Mouse (Mus musculus) left cerebral cortex, postnatal 36 days (tissue): ENCODE measurements around the gene Lpp. TPM values are rescaled to one million over a fixed set of nuclear protein-coding genes. Genes with fewer than 3 reads are reported as not detected.

Source experiments
- DNase-seq, 2 experiments: peaks; one replicate each; pipeline ENCODE4 v3.0.0; 2021 to 2022; ENCODE audit warnings: low spot score in 2 of 2, mixed read lengths in 1 of 2
- intact Hi-C: fragments of 180-260 bp; cut with DNase I; formaldehyde crosslinking; loops from one replicate; pipeline ENCODE4 v1.15.1; 2025
- total RNA-seq, 2 experiments: library from RNA; stranded (reverse); gene quantifications; 2 replicates each; pipeline ENCODE4 v1.2.3; 2021

Gene Lpp
- total RNA-seq, 2 experiments from 2014 or later = 4.4 to 7.8 TPM

DNA sequence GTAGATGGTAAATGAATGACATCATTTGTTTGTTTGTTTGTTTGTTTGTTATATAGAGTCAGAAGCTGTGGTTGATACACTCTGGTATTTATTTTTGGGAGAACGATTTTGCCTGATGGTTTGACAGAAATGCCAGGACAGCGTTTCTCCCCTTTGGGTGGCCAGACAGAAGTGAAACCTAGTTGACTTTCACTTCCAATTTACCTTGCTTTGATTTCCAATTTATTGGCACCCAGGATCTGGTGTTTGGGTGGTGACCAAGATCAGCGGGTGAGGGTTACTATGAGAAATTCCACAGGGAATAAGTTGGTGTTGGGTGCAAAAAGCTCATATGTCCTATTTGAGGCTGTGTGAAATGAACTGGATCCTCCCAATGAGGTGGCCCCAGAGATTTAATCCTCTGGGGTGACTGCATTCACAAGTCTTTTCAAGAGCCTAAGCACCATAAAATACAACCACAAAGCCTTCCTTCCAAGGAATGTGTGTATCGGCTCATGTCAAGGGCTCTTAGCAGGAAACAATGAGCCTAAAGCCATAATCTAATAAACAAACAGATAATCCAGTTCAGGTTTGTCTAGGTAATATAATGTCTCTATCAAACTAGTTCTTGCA lies 249.8 kb downstream of the Lpp start:
- intact Hi-C loops = no loop called here

DNA sequence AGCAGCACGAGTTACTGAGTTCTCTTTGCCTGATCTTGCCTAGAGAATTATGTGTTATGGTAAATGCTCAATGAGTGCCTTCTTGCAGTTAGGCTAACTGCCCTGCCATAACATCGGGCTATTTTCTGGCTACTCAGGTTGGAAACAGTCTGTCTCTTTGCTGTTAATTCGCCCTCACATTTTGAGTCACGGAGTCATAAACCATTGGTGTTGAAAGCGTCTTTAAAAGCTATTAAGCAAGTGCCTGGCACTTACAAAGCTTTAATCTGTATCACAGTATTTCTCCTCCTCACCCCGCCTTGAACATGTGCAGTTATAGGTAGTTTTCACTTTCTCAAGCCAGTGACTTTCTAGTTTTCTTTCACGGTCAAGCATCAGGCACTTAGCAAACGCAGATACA lies 250.8 kb downstream of the Lpp start:
- no peak for DNase-seq
- intact Hi-C loops = no loop called here

More for the DNA sequence above, 249.8 kb downstream of the Lpp start:
- no peak for DNase-seq

DNA sequence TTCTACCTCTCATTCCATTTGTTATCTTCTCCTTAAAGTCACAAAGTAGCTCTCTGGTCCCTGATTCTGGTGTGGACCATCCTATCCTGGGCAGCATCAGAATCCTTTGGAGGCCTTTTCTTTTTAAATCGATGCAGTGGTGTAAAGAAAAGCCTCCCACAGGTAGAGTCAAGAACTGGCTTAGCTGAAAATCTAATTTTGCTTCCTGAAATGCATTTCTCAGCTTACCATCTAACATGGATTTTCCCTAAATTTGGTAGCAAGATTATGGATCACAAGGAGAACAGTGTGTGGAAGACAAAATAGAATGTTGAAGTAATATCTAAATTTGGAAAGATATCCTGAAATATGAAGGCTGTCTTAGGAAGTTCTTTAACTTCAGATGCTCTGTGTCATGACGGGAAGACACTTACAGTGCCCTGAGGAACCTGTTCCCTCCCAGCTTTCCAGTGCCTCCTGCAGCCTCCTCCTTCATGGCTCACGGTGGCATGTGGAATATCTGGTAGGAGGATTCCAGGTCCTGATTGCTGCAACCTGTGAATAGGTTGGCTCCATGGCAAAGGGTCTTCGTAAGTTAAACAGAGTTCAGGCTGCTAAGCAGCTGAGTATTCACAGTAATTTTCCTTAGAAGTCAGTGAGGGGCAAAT lies 251.6 kb downstream of the Lpp start:
- no peak for DNase-seq
- intact Hi-C loops = no loop called here

DNA sequence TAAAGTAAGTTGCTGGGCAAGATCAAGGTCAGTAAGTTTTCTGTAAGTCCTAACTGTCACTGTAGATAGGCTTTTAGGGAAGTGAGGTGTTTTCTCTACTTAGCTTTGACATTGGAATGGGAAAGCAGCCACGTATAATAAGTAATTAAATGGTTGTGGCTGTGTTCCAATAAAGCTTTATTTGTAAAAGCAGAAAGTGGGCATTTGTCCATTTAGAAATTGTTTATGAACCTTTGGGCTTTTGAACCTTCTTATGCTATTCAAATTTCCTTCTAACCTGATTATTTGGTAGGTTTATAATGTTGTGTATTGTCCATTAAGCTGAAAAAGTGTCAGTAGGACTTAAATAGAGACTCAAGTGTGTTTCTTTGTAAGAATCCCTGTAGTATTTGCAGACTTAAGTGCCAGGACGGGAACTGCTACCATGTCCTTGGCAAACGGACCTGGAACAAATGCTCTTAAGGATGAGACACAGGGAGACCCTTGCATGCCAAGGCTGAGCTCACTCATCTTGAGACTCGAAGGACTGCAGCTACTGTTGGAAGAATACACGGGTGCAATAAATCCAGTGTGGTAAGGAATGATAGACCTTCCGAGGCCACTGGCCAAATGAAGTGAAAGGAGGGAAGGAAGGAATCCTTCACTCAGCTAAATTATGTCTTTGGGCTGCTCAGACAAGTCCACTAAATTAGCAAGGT lies 252.7 kb downstream of the Lpp start:
- no peak for DNase-seq
- intact Hi-C loops = no loop called here

DNA sequence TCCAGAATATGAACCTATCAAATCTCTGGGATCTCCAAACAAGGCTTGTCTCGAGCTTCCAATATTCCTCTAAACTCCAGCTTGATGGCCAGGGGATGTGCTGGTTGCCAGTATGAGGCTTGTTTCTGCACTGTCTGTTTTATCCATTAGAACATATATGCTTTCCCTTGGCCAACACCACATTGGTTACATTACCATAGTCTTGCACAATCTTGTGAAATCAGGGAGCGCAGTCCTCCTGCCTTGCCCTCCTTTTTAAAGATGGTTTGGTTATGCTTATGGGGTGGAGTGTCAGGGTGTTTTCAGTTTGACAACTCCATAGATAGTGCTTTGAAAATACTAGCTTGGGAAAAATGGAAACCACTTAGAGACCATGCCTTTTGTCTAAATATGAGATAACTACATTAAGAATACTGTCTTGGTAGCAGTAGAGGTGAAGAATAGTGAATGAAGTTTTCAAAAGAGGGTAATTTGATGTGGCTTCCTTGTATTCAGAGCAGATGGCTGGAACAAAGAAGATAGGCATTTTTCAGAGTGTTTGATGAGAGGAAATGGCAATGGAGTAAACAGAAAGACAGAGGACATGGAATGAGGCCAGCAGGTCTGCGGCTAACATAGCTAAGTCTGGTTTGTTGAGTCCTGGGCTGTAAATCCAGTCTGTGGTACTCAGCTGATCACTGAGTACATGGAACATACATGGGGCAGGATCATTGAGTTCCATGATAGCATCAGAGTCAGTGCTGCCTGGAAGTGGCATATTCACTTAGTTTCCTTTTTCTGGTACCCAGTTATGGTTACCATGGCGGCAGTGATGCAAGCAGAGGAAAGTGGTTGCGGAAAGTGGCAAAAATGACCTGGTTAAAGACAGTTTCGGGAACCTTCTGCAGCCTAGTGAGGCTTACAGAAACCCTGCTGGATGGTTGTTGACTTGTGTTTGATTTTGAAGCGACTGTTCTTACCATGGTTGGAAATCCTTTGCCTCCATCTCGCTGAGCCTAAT lies 258.6 kb downstream of the Lpp start:
- intact Hi-C loops = no loop called here
- DNase-seq = no peak

DNA sequence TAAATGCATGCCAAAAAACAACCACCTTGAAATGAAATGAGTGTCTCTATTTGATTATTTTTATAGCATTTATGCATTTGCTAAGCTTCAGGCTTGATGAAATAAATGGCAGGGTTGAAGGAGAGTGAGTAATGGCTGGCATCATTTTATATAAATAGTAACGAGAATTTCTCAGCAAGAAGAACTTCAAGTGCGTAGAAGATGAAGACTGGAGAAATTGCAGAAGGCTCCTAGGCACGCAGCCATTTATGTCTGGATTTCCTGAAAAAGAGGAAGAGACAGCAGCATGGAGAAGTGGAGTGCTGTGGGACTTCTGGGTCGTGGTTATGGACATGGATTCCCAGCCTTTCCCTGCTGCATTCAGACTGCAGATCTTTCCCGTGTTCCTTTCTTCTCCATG lies 259.7 kb downstream of the Lpp start:
- intact Hi-C loops = no loop called here
- DNase-seq = no peak

DNA sequence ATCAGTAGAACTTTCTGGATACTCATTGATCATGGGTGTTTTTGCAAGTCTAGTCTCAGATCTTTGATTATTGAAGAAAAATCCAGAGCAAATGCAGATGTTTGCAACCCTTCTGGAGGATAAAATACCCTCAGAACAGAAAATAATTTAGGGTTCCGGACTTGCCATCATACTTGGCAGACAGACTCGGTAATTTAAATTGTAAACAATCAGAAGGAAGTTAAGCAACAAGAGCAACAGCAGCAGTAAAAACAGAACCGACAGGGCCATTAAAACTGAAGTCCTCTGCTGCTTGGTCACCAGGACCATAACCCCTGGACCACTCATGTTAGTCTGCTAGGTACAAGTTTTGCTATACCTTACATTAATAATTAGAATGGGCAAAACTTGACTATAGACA lies 261.8 kb downstream of the Lpp start:
- intact Hi-C loops = no loop called here
- DNase-seq = no peak

DNA sequence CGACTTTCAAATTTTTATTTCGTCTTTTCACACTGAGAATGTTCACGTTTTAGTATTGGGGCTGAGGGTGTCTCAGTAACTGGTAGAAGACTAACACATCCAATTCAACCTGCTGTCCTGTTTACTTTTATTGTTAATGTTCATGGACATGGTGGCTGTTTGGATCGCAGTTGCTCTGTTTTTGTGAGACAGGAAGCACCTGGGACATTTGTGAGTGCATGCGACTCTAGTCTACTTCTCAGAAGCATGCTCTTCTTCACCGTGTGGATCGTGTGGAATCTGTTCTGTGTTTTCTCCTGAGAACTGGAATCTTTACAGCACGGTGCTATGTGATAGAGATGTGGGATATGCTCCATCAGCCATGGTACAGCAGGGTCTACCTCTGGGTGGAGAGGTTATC lies 262.7 kb downstream of the Lpp start:
- no peak for DNase-seq
- intact Hi-C loops = no loop called here

DNA sequence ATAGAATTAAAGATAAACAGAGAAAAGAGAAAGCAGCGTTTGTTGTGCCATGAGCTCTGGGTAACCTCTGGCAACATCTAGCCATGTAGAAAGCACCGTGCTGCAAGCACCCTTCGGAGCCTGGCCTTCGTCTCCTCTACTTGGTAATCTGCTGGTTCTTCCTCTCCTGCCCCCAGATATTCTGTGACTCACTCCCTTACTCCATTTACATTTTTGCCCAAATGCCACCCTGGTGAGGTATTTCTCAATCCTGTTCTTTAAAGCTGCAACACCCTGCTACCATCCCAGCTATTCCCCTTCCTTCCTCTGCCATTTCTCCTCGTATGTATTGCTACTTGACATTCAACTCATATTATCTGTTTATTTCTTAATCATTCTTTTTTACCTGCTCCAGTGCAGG lies 263.4 kb downstream of the Lpp start:
- no peak for DNase-seq
- intact Hi-C loops = no loop called here

DNA sequence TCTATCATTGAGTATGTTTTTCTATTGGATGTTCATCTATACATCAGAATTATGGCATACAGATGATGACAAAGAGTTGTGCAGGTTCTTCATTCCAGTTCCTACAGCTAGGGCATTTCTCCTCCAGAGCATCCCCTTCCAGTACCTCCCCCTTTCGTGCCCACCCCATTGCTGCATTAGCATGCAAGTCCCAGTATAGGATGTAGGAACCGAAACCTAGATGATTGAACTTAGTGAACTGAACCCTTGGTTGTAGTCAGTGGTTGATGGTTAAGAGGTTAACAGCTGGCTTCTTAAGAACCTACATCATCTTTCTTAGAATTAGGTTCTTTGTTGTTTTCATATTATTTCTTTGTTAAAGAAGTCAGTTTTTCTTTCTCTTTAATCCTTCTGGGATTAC lies 265.7 kb downstream of the Lpp start:
- no peak for DNase-seq
- intact Hi-C loops = no loop called here

DNA sequence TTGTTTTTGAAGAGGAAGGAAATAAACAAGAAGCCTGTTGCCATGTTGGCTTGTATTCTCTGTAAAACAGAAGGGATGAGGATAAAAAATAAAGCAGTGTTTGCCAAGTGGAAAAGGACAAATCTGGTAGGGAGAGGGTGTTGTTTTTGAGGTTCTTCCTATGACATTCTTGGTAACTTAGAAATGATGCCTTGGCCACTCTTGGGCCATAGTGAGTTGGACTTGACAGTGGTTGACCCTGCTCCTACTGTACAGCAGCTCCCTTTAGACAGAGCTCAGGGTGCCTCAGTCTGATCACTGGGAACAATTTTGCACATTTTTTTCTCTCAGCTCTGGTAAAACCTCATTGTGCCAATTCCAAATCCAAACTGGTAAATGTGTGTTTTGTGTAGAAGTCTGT lies 270.8 kb downstream of the Lpp start:
- no peak for DNase-seq
- intact Hi-C loops = no loop called here

DNA sequence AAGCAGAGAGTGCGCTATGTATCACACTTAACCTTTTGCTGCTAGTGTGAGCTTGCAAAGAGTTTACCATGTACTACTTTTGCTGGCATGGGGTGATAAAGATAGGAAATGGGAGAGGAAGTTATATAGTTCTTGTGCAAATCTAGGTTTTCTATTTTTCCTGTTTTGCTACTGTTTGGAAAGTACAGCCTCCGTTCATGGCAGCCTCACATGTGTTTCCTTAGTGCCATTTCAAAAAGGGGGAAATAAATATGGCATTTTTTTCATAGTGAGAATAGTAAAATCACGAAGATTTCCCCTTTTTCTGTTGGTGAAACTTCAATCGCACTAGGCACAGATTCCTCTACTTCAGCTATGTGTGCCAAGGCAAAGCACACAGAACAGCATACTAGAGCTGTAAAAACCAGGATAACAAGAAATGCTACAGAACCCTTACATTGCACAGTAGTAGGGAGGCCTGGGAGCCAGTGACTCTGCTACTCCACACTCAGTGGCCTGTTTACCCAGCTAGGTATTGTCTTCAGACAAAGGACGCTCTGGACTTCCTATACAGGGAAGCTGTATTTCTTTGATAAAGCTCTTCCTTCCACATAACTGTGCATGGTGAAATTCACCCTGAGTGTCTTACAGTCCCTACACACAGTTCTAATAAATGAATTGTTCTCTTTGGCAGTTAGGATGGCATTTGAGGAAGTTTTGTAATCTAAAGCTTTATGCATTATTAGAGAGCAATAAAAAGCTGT lies 276.6 kb downstream of the Lpp start:
- intact Hi-C loops = no loop called here
- no peak for DNase-seq

DNA sequence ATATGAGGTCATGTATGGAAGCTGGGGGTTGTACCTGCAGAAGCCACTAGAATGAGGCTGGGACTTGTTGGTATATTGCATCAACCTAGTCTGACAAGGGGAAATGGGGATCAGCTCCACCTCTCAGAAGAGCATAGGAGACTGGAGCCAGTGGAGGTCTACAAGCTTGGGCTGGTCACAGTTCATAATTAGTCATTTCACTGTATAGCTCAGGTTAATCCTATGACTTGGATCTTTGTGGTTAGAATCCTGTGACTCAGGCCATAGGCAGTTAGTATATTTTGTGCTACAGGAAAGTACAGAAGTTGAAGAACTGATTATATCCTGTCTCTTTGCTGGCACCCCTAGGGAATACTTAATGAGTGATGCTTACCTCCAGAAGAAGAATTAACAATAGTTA lies 285.6 kb downstream of the Lpp start:
- intact Hi-C loops = no loop called here

DNA sequence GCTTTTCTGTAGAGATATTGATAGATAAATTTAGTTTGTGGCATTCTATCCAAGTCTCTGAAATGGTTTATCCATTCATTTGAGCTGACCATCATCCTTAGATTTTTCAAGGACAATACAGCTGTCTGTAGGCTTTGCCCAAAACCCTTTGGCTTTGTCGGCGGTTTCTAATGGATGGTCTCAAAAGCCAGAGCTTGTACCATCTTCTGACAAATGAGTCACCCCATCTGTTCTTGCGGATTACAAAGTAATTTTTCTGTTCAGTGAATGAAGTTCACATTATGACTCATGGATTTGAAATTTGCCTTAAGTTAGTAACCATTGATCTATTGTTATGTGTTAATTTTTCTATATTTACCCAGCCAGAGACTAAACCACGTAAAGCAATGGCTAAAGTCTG lies 301.8 kb downstream of the Lpp start:
- DNase-seq = no peak
- intact Hi-C loops = no loop called here

More for the DNA sequence above, 285.6 kb downstream of the Lpp start:
- no peak for DNase-seq

DNA sequence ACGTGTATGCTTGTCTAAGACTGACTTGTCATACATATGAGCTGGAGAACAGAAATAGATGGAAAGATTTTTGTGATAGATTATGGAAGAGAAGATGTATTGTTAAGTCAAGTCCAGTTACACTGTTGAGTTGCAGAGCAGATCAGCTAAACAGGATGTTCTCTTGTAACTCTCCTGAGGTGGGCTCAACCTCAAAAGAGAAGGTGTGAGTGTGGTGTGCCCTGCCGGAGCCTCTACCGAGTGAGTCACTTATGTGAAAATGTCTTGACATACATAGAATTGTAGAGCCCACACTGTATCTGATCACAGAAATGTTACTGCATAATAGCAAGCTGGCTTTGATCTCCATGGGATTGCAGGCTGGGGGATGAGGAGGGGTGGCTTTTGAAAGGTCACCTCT lies 310.9 kb downstream of the Lpp start:
- intact Hi-C loops = no loop called here
- no peak for DNase-seq

DNA sequence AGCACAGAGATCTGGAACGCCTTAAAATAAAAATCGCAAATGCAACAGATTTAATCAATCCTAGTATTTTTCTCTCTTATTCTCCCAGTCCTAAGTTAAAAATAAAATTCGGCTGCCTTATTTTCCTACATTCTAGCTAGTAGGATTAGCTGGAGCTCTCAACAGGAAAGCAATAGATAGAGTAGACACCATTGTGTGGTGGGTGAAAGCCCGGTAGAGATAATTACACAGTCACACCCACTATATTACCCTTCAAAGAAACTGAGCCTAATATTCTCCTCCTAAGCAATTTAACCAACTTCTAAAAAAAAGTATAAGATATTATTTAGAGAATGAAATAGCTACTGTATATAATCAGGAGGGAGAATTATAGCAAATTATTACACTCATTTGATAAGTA lies 330.3 kb downstream of the Lpp start:
- intact Hi-C loops = loop anchor here (10.0 kb wide), 1 partner anchor 739 kb away; the partner anchor contains the start of genes Bcl6 and Gm37419

DNA sequence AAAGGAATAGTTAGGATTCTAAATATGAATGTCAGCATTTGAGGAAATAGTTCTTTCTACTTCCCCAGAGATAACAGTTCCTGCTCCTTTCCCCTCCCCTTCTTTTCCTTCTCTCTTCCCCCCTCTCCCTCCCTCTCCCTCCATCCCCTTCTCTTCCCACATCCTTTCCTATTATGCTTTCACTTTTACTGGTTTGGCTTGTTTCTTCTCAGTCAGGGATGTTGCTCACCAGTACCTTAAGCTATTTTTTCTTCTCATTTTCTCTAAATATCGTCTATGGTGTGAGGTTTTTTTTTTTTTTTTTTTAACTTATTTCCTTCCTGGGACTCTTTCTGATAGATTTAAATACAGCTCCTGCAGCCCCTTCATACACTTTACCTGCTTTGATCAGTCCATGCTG lies 339.4 kb downstream of the Lpp start:
- DNase-seq = no peak
- intact Hi-C loops = no loop called here

More for the DNA sequence above, 330.3 kb downstream of the Lpp start:
- DNase-seq = no peak

DNA sequence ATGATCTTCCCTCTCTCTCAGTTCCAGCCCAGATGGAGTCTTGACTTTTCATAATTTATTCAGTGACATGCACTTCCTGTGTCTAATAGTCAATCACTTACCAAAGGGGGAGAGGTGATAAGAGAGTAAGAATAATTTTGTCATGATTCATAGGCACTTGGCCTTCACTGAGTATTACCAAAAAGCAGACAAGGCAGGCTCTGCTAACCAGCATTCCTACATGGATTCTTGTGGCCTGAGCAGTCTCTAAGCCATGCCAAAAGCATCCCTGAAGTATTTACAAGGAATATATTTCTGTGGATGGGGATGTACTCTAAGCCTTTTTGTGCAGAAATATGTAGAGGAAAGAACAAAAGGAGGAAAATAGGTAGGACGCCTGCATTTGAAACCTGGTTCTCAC lies 340.0 kb downstream of the Lpp start:
- no peak for DNase-seq
- intact Hi-C loops = no loop called here

DNA sequence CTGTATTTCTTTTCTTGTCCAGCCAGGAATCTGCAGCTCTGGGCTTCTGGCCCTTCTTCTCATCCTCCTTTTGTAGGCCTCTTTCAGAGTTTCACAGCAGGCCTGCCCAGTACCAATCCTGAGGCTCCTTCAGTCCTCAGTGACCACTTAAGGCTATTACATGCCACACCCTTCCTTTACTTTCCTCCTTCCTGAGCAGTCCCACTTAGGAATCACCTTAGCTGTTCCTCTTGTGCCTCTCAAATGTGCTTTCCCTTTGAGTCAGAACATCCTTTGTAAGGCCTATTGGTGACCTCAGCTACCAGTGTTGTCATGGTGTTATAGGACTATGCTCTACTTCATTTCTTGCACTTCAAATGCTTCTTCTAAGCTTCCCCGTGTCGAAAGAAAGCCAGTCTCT lies 342.4 kb downstream of the Lpp start:
- intact Hi-C loops = no loop called here
- DNase-seq = no peak
